ENCODE assay signal across 8 mouse cellular contexts in genomic region chr4:129882555-129883293, GRCm38 (mm10). TPM values are rescaled to one million over a fixed set of nuclear protein-coding genes. Genes with fewer than 3 reads are reported as not detected.
DNase-seq lines count a peak whose midpoint lies in the region; ATAC-seq lines count a peak whose summit lies in the region.

No protein-coding gene starts in this region.

- no peaks in the 10 kb centered on the region for H3K9me3 ChIP-seq in forebrain, embryonic 14.5 days (replicated peaks; ENCODE audit: control insufficient read depth, low read length)
- H3K9me3 ChIP-seq in forebrain, embryonic 12.5 days: no peaks in the 10 kb centered on the region
- H3K9me3 ChIP-seq in embryonic facial prominence, embryonic 15.5 days (replicated peaks): no peaks in the 10 kb centered on the region
- H3K9me3 ChIP-seq in lung, embryonic 15.5 days: no peaks in the 10 kb centered on the region

- DNase-seq in forebrain, embryonic 14.5 days (ENCODE audit: low spot score): peak; percentile 40
- peak; percentile 51 to 52 for DNase-seq in heart, postnatal 36 days
- DNase-seq in kidney, postnatal 4 days: peak; percentile 61 to 72
- DNase-seq in right cerebral cortex, adult 18-20 months: peak; percentile 45
- DNase-seq in urinary bladder, postnatal 36 days (ENCODE audit: low spot score in 2 of 2): peak; percentile 32 to 50

- no peak overlapping the region for H3K4me2 ChIP-seq in forebrain, embryonic 14.5 days (ENCODE audit: low read length)
- no peak overlapping the region for H3K4me2 ChIP-seq in forebrain, embryonic 12.5 days
- peak overlapping the region; percentile 38 for H3K4me2 ChIP-seq in embryonic facial prominence, embryonic 15.5 days (replicated peaks)
- peak overlapping the region; percentile 43 for H3K4me2 ChIP-seq in lung, embryonic 15.5 days

- no peak overlapping the region for H3K9ac ChIP-seq in forebrain, embryonic 14.5 days (ENCODE audit: low read length)
- no peak overlapping the region for H3K9ac ChIP-seq in forebrain, embryonic 12.5 days
- H3K9ac ChIP-seq in embryonic facial prominence, embryonic 15.5 days: no peak overlapping the region; the same call in 1 of the 2 replicates
- H3K9ac ChIP-seq in lung, embryonic 15.5 days: no peak overlapping the region

- ATAC-seq in forebrain, embryonic 14.5 days: no peak
- no peak for ATAC-seq in forebrain, embryonic 12.5 days (ENCODE audit: low FRiP score)
- 0 out of 2 replicates have a peak, but pooled peaks have one; percentile 58 for ATAC-seq in embryonic facial prominence, embryonic 15.5 days (ENCODE audit: insufficient number of reproducible peaks, low FRiP score, low TSS enrichment, low read depth)
- ATAC-seq in lung, embryonic 15.5 days (ENCODE audit: borderline replicate concordance, extremely low read depth, low FRiP score, low TSS enrichment): peak; percentile 65; the same call in 1 of the 2 replicates

- intact Hi-C loops in heart, postnatal 36 days (cut with DNase I): no loop called here

- no peaks in the 10 kb centered on the region for H3K36me3 ChIP-seq in forebrain, embryonic 14.5 days (ENCODE audit: control insufficient read depth, insufficient read depth, low read length)
- H3K36me3 ChIP-seq in forebrain, embryonic 12.5 days (replicated peaks): no peaks in the 10 kb centered on the region
- no peaks in the 10 kb centered on the region for H3K36me3 ChIP-seq in embryonic facial prominence, embryonic 15.5 days
- no peaks in the 10 kb centered on the region for H3K36me3 ChIP-seq in lung, embryonic 15.5 days

- no peak overlapping the region for H3K4me3 ChIP-seq in forebrain, embryonic 14.5 days (ENCODE audit: low read depth, low read length)
- no peak overlapping the region for H3K4me3 ChIP-seq in forebrain, embryonic 12.5 days (replicated peaks)
- H3K4me3 ChIP-seq in embryonic facial prominence, embryonic 15.5 days (replicated peaks): peak overlapping the region; percentile 19
- H3K4me3 ChIP-seq in lung, embryonic 15.5 days: peak overlapping the region; percentile 4

- H3K4me1 ChIP-seq in forebrain, embryonic 14.5 days (ENCODE audit: control insufficient read depth, insufficient read depth, low read length): 0 out of 2 replicates have a peak, but pooled peaks cover 3% of the 10 kb centered on the region
- H3K4me1 ChIP-seq in forebrain, embryonic 12.5 days: peaks cover 27% of the 10 kb centered on the region
- peaks cover 29% of the 10 kb centered on the region for H3K4me1 ChIP-seq in embryonic facial prominence, embryonic 15.5 days
- peaks cover 27% of the 10 kb centered on the region for H3K4me1 ChIP-seq in lung, embryonic 15.5 days

- no peaks in the 10 kb centered on the region for H3K27me3 ChIP-seq in forebrain, embryonic 14.5 days (replicated peaks; ENCODE audit: control insufficient read depth, insufficient read depth, low read length)
- 0 out of 2 replicates have a peak, but pooled peaks cover 6% of the 10 kb centered on the region for H3K27me3 ChIP-seq in forebrain, embryonic 12.5 days
- H3K27me3 ChIP-seq in embryonic facial prominence, embryonic 15.5 days: no peaks in the 10 kb centered on the region
- no peaks in the 10 kb centered on the region for H3K27me3 ChIP-seq in lung, embryonic 15.5 days

- no peak overlapping the region for H3K27ac ChIP-seq in forebrain, embryonic 14.5 days (ENCODE audit: low read depth, low read length)
- no peak overlapping the region for H3K27ac ChIP-seq in forebrain, embryonic 12.5 days
- H3K27ac ChIP-seq in embryonic facial prominence, embryonic 15.5 days (replicated peaks): peak overlapping the region; percentile 86
- H3K27ac ChIP-seq in lung, embryonic 15.5 days: peak overlapping the region; percentile 76

- 39% methylated on average over 11 of the region's 11 CpGs for WGBS in forebrain, embryonic 14.5 days
- 40% methylated on average over 11 of the region's 11 CpGs for WGBS in forebrain, embryonic 12.5 days
- WGBS in embryonic facial prominence, embryonic 15.5 days: 15% methylated on average over 11 of the region's 11 CpGs
- WGBS in lung, embryonic 15.5 days: 16% methylated on average over 11 of the region's 11 CpGs

RNA-seq across cellular contexts. Expression of gene Spocd1, which starts 46.3 kb away (rescaled TPM):
- polyA plus RNA-seq in forebrain, embryonic 14.5 days (2014; fragmentation: Nextera tagmentation; extraction: Ambion mirVana): not detected in 2 replicates
- polyA plus RNA-seq in forebrain, embryonic 12.5 days (2016; fragmentation: Nextera tagmentation; extraction: Ambion mirVana): 0.06 TPM in 1 of 2 replicates, not detected in the other
- polyA plus RNA-seq in embryonic facial prominence, embryonic 15.5 days (2015; fragmentation: Nextera tagmentation; extraction: Ambion mirVana): 0.23 and 0.28 TPM in 2 replicates
- total RNA-seq in heart, postnatal 36 days (2021): not detected
- 0.08 and 0.09 TPM in 2 replicates for polyA plus RNA-seq in lung, embryonic 15.5 days (2015; fragmentation: Nextera tagmentation; extraction: Ambion mirVana)

Comparison
In these comparisons a context has a peak if more than half of its experiments do, and no peak if none do; other contexts are left out.
1. ATAC-seq: peak in embryonic facial prominence, embryonic 15.5 days (single experiment) and lung, embryonic 15.5 days (single experiment); none in forebrain, embryonic 14.5 days (single experiment) and forebrain, embryonic 12.5 days (single experiment).
2. H3K27ac ChIP-seq: peak in embryonic facial prominence, embryonic 15.5 days (single experiment) and lung, embryonic 15.5 days (single experiment); none in forebrain, embryonic 14.5 days (single experiment) and forebrain, embryonic 12.5 days (single experiment).
3. H3K4me2 ChIP-seq: peak in embryonic facial prominence, embryonic 15.5 days (single experiment) and lung, embryonic 15.5 days (single experiment); none in forebrain, embryonic 14.5 days (single experiment) and forebrain, embryonic 12.5 days (single experiment).
4. H3K4me3 ChIP-seq: peak in embryonic facial prominence, embryonic 15.5 days (single experiment) and lung, embryonic 15.5 days (single experiment); none in forebrain, embryonic 14.5 days (single experiment) and forebrain, embryonic 12.5 days (single experiment).
5. Peak in every context shown above with its lines, with median percentiles within 50 percentile points of each other: DNase-seq.